Mouse (Mus musculus) erythroblast, embryonic 14.5 days (primary cell): ENCODE data around the gene Klhdc7a.

ENCODE experiments used
- GATA1 ChIP-seq: IDR thresholded peaks from 2 replicates; pipeline ENCODE4 v1.6.1; 2012; ENCODE audit warnings: low read length, inconsistent platforms, mixed read lengths
- TAL1 ChIP-seq: IDR thresholded peaks from 3 replicates; pipeline ENCODE4 v1.6.1; 2012; ENCODE audit warnings: low read length, inconsistent platforms, mixed read lengths

DNA sequence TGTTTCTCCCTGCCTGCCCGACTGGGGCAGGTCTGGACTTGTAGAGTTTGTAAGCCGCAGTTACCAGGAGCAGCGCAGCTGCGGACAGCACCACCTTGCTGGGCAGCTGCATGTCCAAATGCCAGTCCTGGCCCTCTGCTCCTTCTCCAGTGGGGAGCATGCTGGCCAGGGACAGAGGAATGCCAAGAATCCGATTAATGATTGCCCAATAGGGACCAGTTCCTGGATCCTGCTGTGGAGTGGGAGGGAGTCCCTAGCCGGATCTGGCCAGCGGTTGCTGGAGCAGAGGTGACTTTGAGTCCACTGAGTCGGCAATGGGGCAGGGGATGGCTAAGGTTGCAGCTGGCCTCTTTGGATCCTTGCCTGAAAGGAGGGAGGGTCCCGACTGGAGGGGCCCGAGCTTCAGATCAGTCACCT, 343 bp downstream of the Klhdc7a start:
- TF ChIP-seq GATA1, result no peak
- no peak for TF ChIP-seq TAL1
